Mouse (Mus musculus): ENCODE measurements at regions not wholly inside any gene's neighbourhood (a gene's known extent, or its start where the extent isn't known, plus 50 kb on each side); places are given as distances from the start of the nearest gene placed in this dataset.

DNA sequence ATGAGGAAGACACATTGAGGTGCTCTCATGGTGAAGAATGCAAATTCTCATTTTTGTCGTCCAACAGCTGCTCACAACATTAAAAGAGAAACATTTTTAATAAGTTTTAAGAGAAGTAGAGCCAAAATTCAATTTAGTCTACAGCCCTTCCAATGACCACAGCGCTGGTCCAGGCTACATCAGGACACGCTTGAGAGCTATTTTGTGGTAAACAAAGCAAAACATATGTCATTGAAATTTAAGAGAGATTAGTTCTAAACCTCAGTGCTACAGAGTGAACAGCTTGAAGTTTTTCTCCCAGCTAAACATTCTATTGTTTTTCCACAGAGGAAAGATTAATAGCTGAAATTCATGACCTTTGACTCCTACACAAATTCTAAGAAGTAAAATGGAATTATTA, 1820.8 kb upstream of the Acvr2a start:
- ATAC-seq (ENCODE audit: low read depth) (no peak), DNase-seq (ENCODE audit: low spot score) (no peak)
- no peak overlapping the region for H3K9ac ChIP-seq (ENCODE audit: low read depth, low read length)
- H3K27ac ChIP-seq (replicated peaks; ENCODE audit: low read depth, low read length): no peak overlapping the region
- no peaks in the 10 kb centered on the region for H3K27me3 ChIP-seq (replicated peaks; ENCODE audit: control insufficient read depth, insufficient read depth, low read length)
- H3K36me3 ChIP-seq (ENCODE audit: control insufficient read depth, insufficient read depth, low read length): no peaks in the 10 kb centered on the region
- H3K4me3 ChIP-seq (ENCODE audit: low read depth, low read length): no peak overlapping the region
- no peak overlapping the region for H3K4me2 ChIP-seq (ENCODE audit: low read depth, low read length)
- H3K4me1 ChIP-seq (ENCODE audit: control insufficient read depth, insufficient read depth, low read length): no peaks in the 10 kb centered on the region
- WGBS: 62% methylated on average over 3 of the region's 3 CpGs
- no peaks in the 10 kb centered on the region for H3K9me3 ChIP-seq (ENCODE audit: control insufficient read depth, low read length)

DNA sequence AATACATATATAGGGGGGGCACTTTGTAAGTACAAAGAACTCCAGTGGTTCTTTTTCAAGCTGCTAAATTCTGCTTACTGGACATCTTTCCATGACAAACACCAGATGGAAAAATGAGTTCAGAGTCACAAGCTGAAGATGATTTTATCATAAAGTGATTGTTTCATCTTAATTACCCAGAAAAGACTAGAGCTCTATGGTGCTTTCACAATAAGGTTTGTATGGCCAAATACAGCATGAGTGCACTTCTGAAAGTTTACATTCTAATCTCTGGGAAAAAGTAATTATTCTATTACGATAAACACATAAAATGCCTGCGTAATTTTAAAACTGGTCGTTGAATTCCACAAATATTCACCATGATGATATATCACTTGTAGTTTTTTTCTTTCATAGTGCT, 1821.2 kb upstream of the Acvr2a start:
- ATAC-seq (ENCODE audit: low read depth): no peak
- no peaks in the 10 kb centered on the region for H3K4me1 ChIP-seq (ENCODE audit: control insufficient read depth, insufficient read depth, low read length)
- no peak overlapping the region for H3K27ac ChIP-seq (replicated peaks; ENCODE audit: low read depth, low read length)

DNA sequence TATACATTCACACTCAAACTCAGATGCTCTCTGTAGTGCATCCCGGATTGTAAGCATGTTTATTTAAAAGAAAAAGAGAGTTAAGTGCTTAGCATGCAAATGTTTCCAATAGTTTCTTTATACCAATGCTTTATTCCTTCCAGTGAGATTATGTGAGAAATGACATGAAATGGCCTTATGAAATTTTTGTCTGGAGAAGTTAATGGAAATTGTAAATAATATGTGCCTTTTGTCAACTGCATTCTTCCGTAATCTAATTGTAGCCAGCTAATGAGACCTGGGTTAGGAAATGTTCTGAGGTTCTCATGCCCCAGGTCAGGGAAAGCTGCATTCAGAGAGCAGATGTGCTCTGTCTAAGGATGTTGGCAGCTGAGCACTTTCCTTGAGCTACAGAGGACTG, 1827.2 kb upstream of the Acvr2a start:
- Histone ChIP-seq H3K9me3 (ENCODE audit: control insufficient read depth, low read length) (no peaks in the 10 kb centered on the region), H3K9ac (ENCODE audit: low read depth, low read length) (no peak overlapping the region), H3K36me3 (ENCODE audit: control insufficient read depth, insufficient read depth, low read length) (no peaks in the 10 kb centered on the region), H3K27me3 (replicated peaks; ENCODE audit: control insufficient read depth, insufficient read depth, low read length) (no peaks in the 10 kb centered on the region), H3K4me1 (ENCODE audit: control insufficient read depth, insufficient read depth, low read length) (no peaks in the 10 kb centered on the region), H3K4me2 (ENCODE audit: low read depth, low read length) (no peak overlapping the region), H3K27ac (replicated peaks; ENCODE audit: low read depth, low read length) (no peak overlapping the region), H3K4me3 (ENCODE audit: low read depth, low read length) (no peak overlapping the region)
- DNase-seq (ENCODE audit: low spot score) (no peak), ATAC-seq (ENCODE audit: low read depth) (no peak)
- WGBS: 72% methylated on average over 2 of the region's 2 CpGs

More for the DNA sequence above, 1821.2 kb upstream of the Acvr2a start:
- Histone ChIP-seq H3K27me3 (replicated peaks; ENCODE audit: control insufficient read depth, insufficient read depth, low read length) (no peaks in the 10 kb centered on the region), H3K4me2 (ENCODE audit: low read depth, low read length) (no peak overlapping the region), H3K9ac (ENCODE audit: low read depth, low read length) (no peak overlapping the region), H3K4me3 (ENCODE audit: low read depth, low read length) (no peak overlapping the region), H3K9me3 (ENCODE audit: control insufficient read depth, low read length) (no peaks in the 10 kb centered on the region), H3K36me3 (ENCODE audit: control insufficient read depth, insufficient read depth, low read length) (no peaks in the 10 kb centered on the region)
- DNase-seq (ENCODE audit: low spot score): no peak
- WGBS: 83% methylated on average over 3 of the region's 3 CpGs

GRCm38 (mm10) chr2:46985915-46986672, 1827.8 kb upstream of the Acvr2a start:
- no peak overlapping the region for H3K9ac ChIP-seq (ENCODE audit: low read depth, low read length)
- DNase-seq (ENCODE audit: low spot score) (peak; percentile 0), ATAC-seq (ENCODE audit: low read depth) (no peak)
- H3K36me3 ChIP-seq (ENCODE audit: control insufficient read depth, insufficient read depth, low read length): no peaks in the 10 kb centered on the region
- H3K4me1 ChIP-seq (ENCODE audit: control insufficient read depth, insufficient read depth, low read length): no peaks in the 10 kb centered on the region
- H3K4me2 ChIP-seq (ENCODE audit: low read depth, low read length): no peak overlapping the region
- H3K27ac ChIP-seq (replicated peaks; ENCODE audit: low read depth, low read length): no peak overlapping the region
- no peaks in the 10 kb centered on the region for H3K27me3 ChIP-seq (replicated peaks; ENCODE audit: control insufficient read depth, insufficient read depth, low read length)
- 78% methylated on average over 4 of the region's 4 CpGs for WGBS
- no peak overlapping the region for H3K4me3 ChIP-seq (ENCODE audit: low read depth, low read length)
- H3K9me3 ChIP-seq (ENCODE audit: control insufficient read depth, low read length): no peaks in the 10 kb centered on the region

- 73% methylated on average over 7 of the region's 7 CpGs for WGBS
- ATAC-seq (ENCODE audit: low read depth) (no peak), DNase-seq (ENCODE audit: low spot score) (no peak)
- H3K27ac ChIP-seq (replicated peaks; ENCODE audit: low read depth, low read length): no peak overlapping the region
- H3K36me3 ChIP-seq (ENCODE audit: control insufficient read depth, insufficient read depth, low read length): no peaks in the 10 kb centered on the region
- no peak overlapping the region for H3K4me2 ChIP-seq (ENCODE audit: low read depth, low read length)
- no peaks in the 10 kb centered on the region for H3K9me3 ChIP-seq (ENCODE audit: control insufficient read depth, low read length)
- no peak overlapping the region for H3K9ac ChIP-seq (ENCODE audit: low read depth, low read length)
- H3K4me3 ChIP-seq (ENCODE audit: low read depth, low read length): no peak overlapping the region
- H3K27me3 ChIP-seq (replicated peaks; ENCODE audit: control insufficient read depth, insufficient read depth, low read length): no peaks in the 10 kb centered on the region
- no peaks in the 10 kb centered on the region for H3K4me1 ChIP-seq (ENCODE audit: control insufficient read depth, insufficient read depth, low read length)
These were observed 1823.7 kb upstream of the Zeb2 start for GRCm38 (mm10) chr2:46940628-46941530.

GRCm38 (mm10) chr2:46932831-46933230, 1815.6 kb upstream of the Zeb2 start:
- no peak for DNase-seq (ENCODE audit: low spot score)
- Histone ChIP-seq H3K9ac (ENCODE audit: low read depth, low read length) (no peak overlapping the region), H3K9me3 (ENCODE audit: control insufficient read depth, low read length) (no peaks in the 10 kb centered on the region), H3K4me2 (ENCODE audit: low read depth, low read length) (no peak overlapping the region), H3K27ac (replicated peaks; ENCODE audit: low read depth, low read length) (no peak overlapping the region), H3K4me1 (ENCODE audit: control insufficient read depth, insufficient read depth, low read length) (no peaks in the 10 kb centered on the region), H3K27me3 (replicated peaks; ENCODE audit: control insufficient read depth, insufficient read depth, low read length) (no peaks in the 10 kb centered on the region), H3K36me3 (ENCODE audit: control insufficient read depth, insufficient read depth, low read length) (no peaks in the 10 kb centered on the region), H3K4me3 (ENCODE audit: low read depth, low read length) (no peak overlapping the region)
- no peak for ATAC-seq (ENCODE audit: low read depth)
- 90% methylated on average over 1 of the region's 1 CpGs for WGBS

DNA sequence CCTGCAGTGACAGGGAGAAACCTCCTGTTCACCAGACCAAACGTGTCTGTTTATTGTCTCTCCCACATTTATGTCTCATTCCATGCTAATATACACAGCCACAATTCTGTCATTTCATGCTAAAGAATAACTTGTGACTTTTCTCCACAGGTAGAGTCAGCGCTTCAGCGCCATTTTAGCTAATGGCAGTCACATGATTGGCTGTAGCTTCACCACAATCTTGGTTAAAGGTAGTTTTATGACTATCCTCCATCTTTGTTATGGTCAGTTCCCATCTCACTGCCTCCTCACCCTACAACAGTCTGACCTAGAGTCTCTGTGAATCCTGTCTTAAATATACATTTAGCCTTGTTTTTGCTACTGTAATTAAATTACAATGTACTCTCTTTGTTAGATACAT, 1807.0 kb upstream of the Zeb2 start:
- 79% methylated on average over 3 of the region's 3 CpGs for WGBS
- Histone ChIP-seq H3K36me3 (ENCODE audit: control insufficient read depth, insufficient read depth, low read length) (no peaks in the 10 kb centered on the region), H3K4me2 (ENCODE audit: low read depth, low read length) (no peak overlapping the region), H3K27ac (replicated peaks; ENCODE audit: low read depth, low read length) (no peak overlapping the region), H3K4me3 (ENCODE audit: low read depth, low read length) (no peak overlapping the region), H3K9me3 (ENCODE audit: control insufficient read depth, low read length) (no peaks in the 10 kb centered on the region), H3K4me1 (ENCODE audit: control insufficient read depth, insufficient read depth, low read length) (no peaks in the 10 kb centered on the region), H3K9ac (ENCODE audit: low read depth, low read length) (no peak overlapping the region), H3K27me3 (replicated peaks; ENCODE audit: control insufficient read depth, insufficient read depth, low read length) (no peaks in the 10 kb centered on the region)
- DNase-seq (ENCODE audit: low spot score) (no peak), ATAC-seq (ENCODE audit: low read depth) (no peak)

DNA sequence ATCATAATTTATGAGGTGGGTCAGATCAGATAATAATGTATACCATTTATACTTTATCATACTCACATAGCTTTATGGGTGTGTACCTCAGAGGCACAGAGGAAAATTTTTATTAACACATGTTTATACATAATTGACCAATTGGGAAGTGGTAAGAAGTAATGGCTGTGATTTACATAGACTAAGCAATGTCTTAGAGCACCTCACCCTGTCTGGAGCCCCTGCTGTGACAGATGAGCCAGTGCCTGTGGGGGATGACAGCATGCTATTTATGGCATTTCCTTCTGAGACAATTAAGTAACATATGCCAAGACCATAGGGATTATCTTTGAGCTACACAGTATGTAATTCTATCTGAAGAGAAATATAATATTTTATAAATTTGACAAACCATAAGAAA, 1796.3 kb upstream of the Zeb2 start:
- H3K9me3 ChIP-seq (ENCODE audit: control insufficient read depth, low read length): no peaks in the 10 kb centered on the region
- no peaks in the 10 kb centered on the region for H3K36me3 ChIP-seq (ENCODE audit: control insufficient read depth, insufficient read depth, low read length)
- H3K27ac ChIP-seq (replicated peaks; ENCODE audit: low read depth, low read length): no peak overlapping the region
- DNase-seq (ENCODE audit: low spot score) (peak; percentile 46), ATAC-seq (ENCODE audit: low read depth) (peak; percentile 90)
- H3K4me3 ChIP-seq (ENCODE audit: low read depth, low read length): no peak overlapping the region
- no peak overlapping the region for H3K4me2 ChIP-seq (ENCODE audit: low read depth, low read length)
- no peaks in the 10 kb centered on the region for H3K27me3 ChIP-seq (replicated peaks; ENCODE audit: control insufficient read depth, insufficient read depth, low read length)
- H3K9ac ChIP-seq (ENCODE audit: low read depth, low read length): no peak overlapping the region
- H3K4me1 ChIP-seq (ENCODE audit: control insufficient read depth, insufficient read depth, low read length): no peaks in the 10 kb centered on the region

Measured in embryonic facial prominence, embryonic 14.5 days (tissue).